Comparison of ENCODE assay signal across 13 mouse cellular contexts in the genomic region with DNA sequence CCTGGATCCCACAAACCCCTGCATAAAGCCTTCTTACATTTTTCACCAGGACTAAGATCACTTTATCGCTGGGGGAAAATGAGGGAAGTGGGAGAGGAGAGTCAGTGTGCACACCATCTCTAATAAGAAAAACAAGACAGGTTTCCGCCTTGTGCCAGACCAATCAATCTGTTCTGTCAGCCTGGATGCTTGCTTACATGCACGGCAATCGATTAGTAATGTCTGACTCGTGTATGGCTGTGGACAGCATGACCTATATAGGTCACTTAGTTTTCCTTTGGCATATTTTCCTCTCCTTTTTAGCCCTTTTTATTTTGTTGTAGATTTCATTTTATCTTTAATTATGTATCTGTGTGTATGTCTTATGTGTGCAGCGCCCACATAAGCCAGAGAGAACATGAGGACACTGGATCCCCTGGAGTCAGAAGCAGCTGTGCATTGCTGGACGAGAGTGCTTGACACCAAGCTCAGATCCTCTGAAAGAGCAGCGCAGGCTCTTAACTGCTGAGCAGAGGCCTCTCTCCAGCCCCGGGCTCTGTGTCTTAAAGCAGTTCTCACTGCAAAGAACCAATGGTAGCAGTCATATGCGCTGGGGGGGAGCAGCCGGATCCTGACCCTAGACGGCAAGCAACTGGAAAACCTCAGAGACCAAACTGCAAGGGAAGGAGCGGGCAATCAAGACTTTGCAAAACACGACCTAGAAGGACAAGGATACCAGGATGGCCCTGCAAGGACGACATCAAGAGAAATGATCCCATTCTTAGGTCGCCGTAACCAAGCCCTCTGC. TPM values are rescaled to one million over a fixed set of nuclear protein-coding genes. Genes with fewer than 3 reads are reported as not detected.
A peak's percentile ranks its signal among the peaks of the same experiment; 100 is the strongest.
DNase-seq lines count a peak whose midpoint lies in the region; ATAC-seq and TF ChIP-seq lines count a peak whose summit lies in the region.
"Had no signal": no experiment of that assay in that cellular context is flagged by ENCODE, and none has a peak within 500 bp of the region (broad histone marks: within the 10 kb centered on the region; RNA-seq: fewer than 3 reads in every experiment).

No protein-coding gene starts in this region.

- H3K27ac ChIP-seq in hindbrain, embryonic 12.5 days, result peak overlapping the region; percentile 64
- H3K27ac ChIP-seq in neural tube, embryonic 15.5 days (replicated peaks), result peak overlapping the region; percentile 70
- H3K27ac ChIP-seq in heart, adult 2 months, result no peak overlapping the region
- H3K27ac ChIP-seq: intestine, embryonic 15.5 days; left cerebral cortex, adult 2 months had no signal

- H3K4me3 ChIP-seq in hindbrain, embryonic 12.5 days, result no peak overlapping the region
- H3K4me3 ChIP-seq in neural tube, embryonic 15.5 days (replicated peaks), result no peak overlapping the region
- H3K4me3 ChIP-seq in heart, adult 2 months, result no peak overlapping the region
- H3K4me3 ChIP-seq: intestine, embryonic 15.5 days; left cerebral cortex, adult 2 months had no signal

- TF ChIP-seq EP300 in heart, adult 2 months (IDR thresholded peaks at IDR 0.05; ENCODE audit: insufficient read depth, low read depth, low read length), result no peak

- no peak for TF ChIP-seq POLR2A in heart, adult 2 months (IDR thresholded peaks at IDR 0.05; ENCODE audit: insufficient read depth, low read depth, low read length)

- 74% methylated on average over 17 of the region's 17 CpGs for WGBS in hindbrain, embryonic 12.5 days
- 62% methylated on average over 17 of the region's 17 CpGs for WGBS in neural tube, embryonic 15.5 days
- WGBS in heart, adult 2 months, result 77% methylated on average over 17 of the region's 17 CpGs

- H3K36me3 ChIP-seq in hindbrain, embryonic 12.5 days, result peaks cover 35% of the 10 kb centered on the region
- peaks cover 37% of the 10 kb centered on the region for H3K36me3 ChIP-seq in neural tube, embryonic 15.5 days
- H3K36me3 ChIP-seq in heart, adult 2 months (ENCODE audit: control insufficient read depth, insufficient read depth, low read length), result no peaks in the 10 kb centered on the region
- H3K36me3 ChIP-seq: G1E had no signal

- peak; percentile 56 for DNase-seq in kidney, postnatal 10 days
- DNase-seq in kidney, adult 18-20 months, result no peak
- DNase-seq in brain, adult 2 months (ENCODE audit: low read depth, low spot score), result peak; percentile 74
- no peak for DNase-seq in heart, adult 2 months
- DNase-seq in heart, adult 9 months (ENCODE audit: low spot score in 2 of 2), result no peak
- DNase-seq: lung, postnatal 4 days; thymus, postnatal 36 days had no signal

- no peaks in the 10 kb centered on the region for H3K9me3 ChIP-seq in hindbrain, embryonic 12.5 days (replicated peaks)
- no peaks in the 10 kb centered on the region for H3K9me3 ChIP-seq in neural tube, embryonic 15.5 days (replicated peaks)
- H3K9me3 ChIP-seq: intestine, embryonic 15.5 days had no signal

- H3K9ac ChIP-seq in hindbrain, embryonic 12.5 days, result no peak overlapping the region
- no peak overlapping the region for H3K9ac ChIP-seq in neural tube, embryonic 15.5 days (replicated peaks)
- H3K9ac ChIP-seq in heart, adult 2 months (ENCODE audit: low read depth, low read length), result no peak overlapping the region
- H3K9ac ChIP-seq: intestine, embryonic 15.5 days had no signal

- no peaks in the 10 kb centered on the region for H3K27me3 ChIP-seq in hindbrain, embryonic 12.5 days
- H3K27me3 ChIP-seq in neural tube, embryonic 15.5 days (replicated peaks), result no peaks in the 10 kb centered on the region
- H3K27me3 ChIP-seq in heart, adult 2 months (ENCODE audit: control insufficient read depth, insufficient read depth, low read length), result no peaks in the 10 kb centered on the region
- H3K27me3 ChIP-seq: intestine, embryonic 15.5 days had no signal

- H3K4me2 ChIP-seq in hindbrain, embryonic 12.5 days (replicated peaks), result no peak overlapping the region
- no peak overlapping the region for H3K4me2 ChIP-seq in neural tube, embryonic 15.5 days
- H3K4me2 ChIP-seq: intestine, embryonic 15.5 days had no signal

- H3K4me1 ChIP-seq in hindbrain, embryonic 12.5 days, result peaks cover 62% of the 10 kb centered on the region
- peaks cover 60% of the 10 kb centered on the region for H3K4me1 ChIP-seq in neural tube, embryonic 15.5 days
- peaks cover 6% of the 10 kb centered on the region for H3K4me1 ChIP-seq in heart, adult 2 months (ENCODE audit: control insufficient read depth, insufficient read depth, low read length)

- peaks cover 4% of the 10 kb centered on the region for H3K79me2 ChIP-seq in heart, adult 2 months (replicated peaks; ENCODE audit: control insufficient read depth, insufficient read depth, low read length)

- intact Hi-C loops in heart, adult 2 months (cut with DNase I), result no loop called here

- no peak for TF ChIP-seq CTCF in heart, adult 2 months (IDR thresholded peaks at IDR 0.05)

- no peak for ATAC-seq in hindbrain, embryonic 12.5 days (ENCODE audit: low FRiP score)
- no peak for ATAC-seq in neural tube, embryonic 15.5 days (ENCODE audit: low FRiP score)
- ATAC-seq in inflammation-experienced regulatory T-cells, adult 6 months, result no peak
- ATAC-seq: intestine, embryonic 15.5 days had no signal

RNA-seq across cellular contexts. Expression of a gene that starts 58.3 kb away (rescaled TPM):
- polyA plus RNA-seq in hindbrain, embryonic 12.5 days (2016; fragmentation: Nextera tagmentation; extraction: Ambion mirVana), result 30.2 and 31.0 TPM in 2 replicates
- 24.2 and 28.5 TPM in 2 replicates for polyA plus RNA-seq in neural tube, embryonic 15.5 days (2015; fragmentation: Nextera tagmentation; extraction: Ambion mirVana)
- total RNA-seq in heart, adult 2 months (2021), result 10 to 100 TPM; 73.5 to 77.5 TPM
- polyA plus RNA-seq in heart, adult 2 months (2012; rRNA removed), result 27.9 and 39.1 TPM in 2 replicates
- 1 to 10 TPM; 3.9 to 6.7 (median 4.7) TPM for polyA plus RNA-seq in inflammation-experienced regulatory T-cells, adult 6 months (2017; shearing (Covaris generic))
- total RNA-seq: G1E had no signal

Comparison
In these comparisons a context has a peak if more than half of its experiments do, and no peak if none do; other contexts are left out.
1. DNase-seq: peak in kidney, postnatal 10 days (single experiment) and brain, adult 2 months (single experiment); none in kidney, adult 18-20 months (single experiment), heart, adult 2 months (0 of 2) and heart, adult 9 months (0 of 2).